Mouse (Mus musculus): ENCODE measurements around the gene Ttc17. TPM values are rescaled to one million over a fixed set of nuclear protein-coding genes. Genes with fewer than 3 reads are reported as not detected.

Ttc17 gene
- polyA plus RNA-seq, 1 experiment from 2014 or later, result 26.0 TPM

DNA sequence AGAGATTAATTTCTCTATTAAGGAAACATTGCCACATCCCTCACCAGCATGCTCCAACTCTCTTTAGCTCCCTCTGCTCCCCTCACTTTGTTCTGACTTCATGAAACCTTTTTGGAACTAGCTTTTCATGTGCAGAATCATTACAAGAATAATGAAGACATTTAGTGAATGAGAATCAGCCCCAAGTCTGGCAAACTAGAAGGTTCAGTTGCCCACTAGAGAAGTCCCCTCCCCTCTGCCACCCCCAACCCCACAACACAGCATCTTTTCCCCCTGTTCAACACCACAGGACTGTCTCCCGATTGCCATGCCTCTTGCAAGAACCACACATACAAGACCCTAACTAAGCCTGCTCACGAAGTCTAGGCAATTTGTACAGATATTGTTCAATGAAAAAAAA, 142.5 kb downstream of the Ttc17 start:
- ATAC-seq (ENCODE audit: low FRiP score, low read depth), result peak; percentile 0; the same call in 1 of the 2 replicates
- peak overlapping the region; percentile 36; the same call in 1 of the 2 replicates for H3K9ac ChIP-seq

DNA sequence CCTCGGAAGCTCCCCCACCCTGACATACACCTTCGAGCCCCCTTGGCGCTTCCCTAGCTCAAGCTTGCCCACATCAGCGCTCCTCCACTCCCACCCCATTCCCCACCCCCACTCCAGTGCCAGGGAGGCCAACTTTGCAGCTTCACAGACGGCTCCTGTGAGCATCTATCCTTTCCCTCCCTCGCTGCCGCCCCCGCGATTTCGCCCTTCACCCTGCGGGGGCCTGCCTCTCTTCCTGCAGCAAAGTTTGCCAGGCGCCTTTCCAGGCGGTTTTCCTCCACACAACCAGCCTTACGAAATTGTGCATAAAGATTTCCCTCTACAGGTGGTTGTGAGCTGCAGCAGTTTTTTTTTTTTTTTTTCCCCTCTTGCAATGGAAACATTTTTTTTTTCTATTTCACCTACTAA, 143.0 kb downstream of the Ttc17 start:
- Histone ChIP-seq H3K9ac (peak overlapping the region; percentile 40; the same call in 1 of the 2 replicates), H3K4me3 (peak overlapping the region; percentile 43), H3K4me1 (replicated peaks) (peaks cover 51% of the 10 kb centered on the region), H3K36me3 (no peaks in the 10 kb centered on the region), H3K27me3 (no peaks in the 10 kb centered on the region), H3K9me3 (no peaks in the 10 kb centered on the region), H3K4me2 (peak overlapping the region; percentile 62), H3K27ac (replicated peaks) (peak overlapping the region; percentile 65)
- peak; percentile 32; the same call in 1 of the 2 replicates for ATAC-seq (ENCODE audit: low FRiP score, low read depth)
- WGBS, result under 1% methylated on average over 13 of the region's 14 CpGs

More for the DNA sequence above, 142.5 kb downstream of the Ttc17 start:
- Histone ChIP-seq H3K27me3 (no peaks in the 10 kb centered on the region), H3K4me1 (replicated peaks) (peaks cover 51% of the 10 kb centered on the region), H3K27ac (replicated peaks) (peak overlapping the region; percentile 81), H3K4me2 (peak overlapping the region; percentile 62), H3K36me3 (no peaks in the 10 kb centered on the region), H3K4me3 (peak overlapping the region; percentile 43), H3K9me3 (no peaks in the 10 kb centered on the region)
- 2% methylated on average over 2 of the region's 2 CpGs for WGBS

DNA sequence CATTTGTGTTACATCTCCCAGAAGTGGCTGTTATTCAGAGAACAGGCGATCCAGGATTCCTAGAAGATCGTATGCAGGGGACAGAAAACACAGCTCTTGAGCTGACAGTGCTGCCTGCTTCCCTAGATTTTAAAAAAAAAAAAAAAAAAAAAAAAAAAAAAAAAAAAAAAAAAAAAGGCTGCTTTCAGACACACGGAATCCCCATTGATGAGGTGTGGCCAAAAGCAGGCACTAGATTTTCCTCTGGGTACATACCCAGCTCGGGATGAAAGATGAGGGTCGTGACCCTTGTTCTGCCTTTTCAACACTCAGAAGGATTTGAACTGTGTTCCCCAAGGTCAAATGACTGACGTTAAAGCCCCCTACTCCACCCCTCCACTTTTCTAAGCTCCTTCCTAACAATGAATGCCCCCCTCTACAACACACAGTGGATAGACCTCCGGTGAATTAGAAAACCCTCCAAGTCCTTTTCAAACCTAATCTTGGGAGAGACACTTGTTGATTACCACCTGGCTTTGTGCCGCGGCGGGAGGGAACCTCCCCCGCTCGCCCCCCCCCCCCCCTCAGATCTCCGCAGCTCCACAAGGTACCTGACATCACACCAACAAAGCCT, 143.5 kb downstream of the Ttc17 start:
- H3K4me2 ChIP-seq, result peak overlapping the region; percentile 62

DNA sequence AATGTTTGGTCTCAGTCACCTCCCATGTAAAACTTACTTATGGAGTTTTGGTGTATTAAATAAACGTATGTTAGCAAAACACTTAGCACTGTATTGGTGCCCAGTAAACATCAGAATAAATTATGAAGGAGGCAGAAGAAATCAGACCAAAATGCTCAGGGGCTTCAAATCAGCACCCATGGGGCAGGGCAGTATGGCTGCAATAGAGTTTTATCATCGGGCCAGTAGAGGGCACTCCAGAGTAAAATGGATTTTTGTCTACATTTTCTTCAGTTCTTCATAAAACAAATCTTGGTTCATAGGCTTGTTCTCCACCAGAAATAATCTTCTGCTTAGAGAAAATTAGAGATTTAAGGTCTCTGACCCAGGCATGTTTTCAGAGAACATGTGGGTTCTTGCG, 152.4 kb downstream of the Ttc17 start:
- Histone ChIP-seq H3K9me3 (no peaks in the 10 kb centered on the region), H3K27me3 (no peaks in the 10 kb centered on the region), H3K27ac (replicated peaks) (no peak overlapping the region), H3K4me2 (no peak overlapping the region), H3K4me3 (no peak overlapping the region), H3K9ac (no peak overlapping the region), H3K36me3 (no peaks in the 10 kb centered on the region), H3K4me1 (replicated peaks) (no peaks in the 10 kb centered on the region)
- no peak for ATAC-seq (ENCODE audit: low FRiP score, low read depth)
- 32% methylated on average over 3 of the region's 3 CpGs for WGBS

More for the DNA sequence above, 143.5 kb downstream of the Ttc17 start:
- 1% methylated on average over 13 of the region's 13 CpGs for WGBS
- Histone ChIP-seq H3K36me3 (no peaks in the 10 kb centered on the region), H3K27ac (replicated peaks) (peak overlapping the region; percentile 65), H3K27me3 (no peaks in the 10 kb centered on the region), H3K9ac (peak overlapping the region; percentile 40; the same call in 1 of the 2 replicates), H3K4me1 (replicated peaks) (peaks cover 51% of the 10 kb centered on the region), H3K9me3 (no peaks in the 10 kb centered on the region), H3K4me3 (peak overlapping the region; percentile 43)
- ATAC-seq (ENCODE audit: low FRiP score, low read depth), result no peak

MicroRNAs encoded within 50 kb of the gene (microRNA counts, 519-probe panel; counts per million panel counts)
- microRNA mmu-miR-670, result 2,606 counts per million, percentile 44 among the panel's probes with 10 or more counts

Small RNA genes within 50 kb of the gene (microRNA-seq; reads per million reads assigned to microRNA genes)
- 68.7 reads per million, percentile 46 among the genes with 10 or more reads in this experiment for gene Mir670

Other genes with a start within 250 kb of the Ttc17 start
- 143 TPM in 2 replicates for gene Hsd17b12, start 248.7 kb downstream of the Ttc17 start, polyA plus RNA-seq (2015; fragmentation: Nextera tagmentation; extraction: Ambion mirVana)
- gene Api5, start 31.4 kb upstream of the Ttc17 start, polyA plus RNA-seq (2015; fragmentation: Nextera tagmentation; extraction: Ambion mirVana), result 94.4 and 95.6 TPM in 2 replicates